Mouse (Mus musculus) heart, postnatal 36 days (tissue): ENCODE data around the gene Taar4. TPM values are rescaled to one million over a fixed set of nuclear protein-coding genes. Genes with fewer than 3 reads are reported as not detected.

Experiments
- DNase-seq, 2 experiments: peaks; one replicate each; pipeline ENCODE4 v3.0.0; 2021 to 2022
- intact Hi-C: fragments of 180-260 bp; cut with DNase I; formaldehyde crosslinking; loops from one replicate; pipeline ENCODE4 v1.15.1; 2025
- total RNA-seq, 2 experiments: library from RNA; stranded (reverse); gene quantifications; 2 replicates each; pipeline ENCODE4 v1.2.3; 2021

Taar4 gene
- total RNA-seq, result not detected

GRCm38 (mm10) chr10:23960444-23960915 is at the start of gene Taar4:
Taar4 (plus strand) TSS chr10:23960494.
- DNase-seq, result no peak
- intact Hi-C loops, result no loop called here

- intact Hi-C loops, result no loop called here
- DNase-seq, result no peak
These were observed 40.2 kb upstream of the Taar4 start, which contains the start of gene Taar1 for GRCm38 (mm10) chr10:23920056-23920455. Taar1 (plus strand) TSS chr10:23920356.

- intact Hi-C loops, result no loop called here
- DNase-seq, result no peak
These were observed 37.8 kb upstream of the Taar4 start for GRCm38 (mm10) chr10:23922468-23922867.

- no peak for DNase-seq
These were observed 36.4 kb upstream of the Taar4 start for GRCm38 (mm10) chr10:23923941-23924340.

GRCm38 (mm10) chr10:23937613-23938012 is 22.7 kb upstream of the Taar4 start:
- DNase-seq, result no peak

More at GRCm38 (mm10) chr10:23923941-23924340, 36.4 kb upstream of the Taar4 start:
- intact Hi-C loops, result no loop called here

GRCm38 (mm10) chr10:23938312-23938711 is 22.0 kb upstream of the Taar4 start, which contains the start of gene Taar2:
Taar2 (plus strand) TSS chr10:23938572.
- no peak for DNase-seq
- intact Hi-C loops, result no loop called here

More at GRCm38 (mm10) chr10:23937613-23938012, 22.7 kb upstream of the Taar4 start:
- intact Hi-C loops, result no loop called here

GRCm38 (mm10) chr10:23942465-23942864 is 17.8 kb upstream of the Taar4 start:
- intact Hi-C loops, result no loop called here
- no peak for DNase-seq

GRCm38 (mm10) chr10:23948026-23948425 is 12.3 kb upstream of the Taar4 start:
- intact Hi-C loops, result no loop called here
- no peak for DNase-seq

GRCm38 (mm10) chr10:23949508-23950005 is 10.7 kb upstream of the Taar4 start, which contains the start of gene Taar3:
Taar3 (plus strand) TSS chr10:23949558.
- intact Hi-C loops, result no loop called here
- DNase-seq, result no peak

- no peak for DNase-seq
- intact Hi-C loops, result no loop called here
These were observed 8.6 kb upstream of the Taar4 start for GRCm38 (mm10) chr10:23951714-23952113.

- DNase-seq, result no peak
- intact Hi-C loops, result no loop called here
These were observed 1.2 kb upstream of the Taar4 start for GRCm38 (mm10) chr10:23959071-23959470.

- DNase-seq, result no peak
- intact Hi-C loops, result no loop called here
These were observed 3.1 kb downstream of the Taar4 start for GRCm38 (mm10) chr10:23963444-23963843.

- intact Hi-C loops, result no loop called here
These were observed 4.8 kb downstream of the Taar4 start for GRCm38 (mm10) chr10:23964921-23965610.

GRCm38 (mm10) chr10:23970656-23971165 is 10.4 kb downstream of the Taar4 start, which contains the start of gene Taar5:
Taar5 (plus strand) TSS chr10:23970706.
- DNase-seq, result no peak
- intact Hi-C loops, result no loop called here

More at GRCm38 (mm10) chr10:23964921-23965610, 4.8 kb downstream of the Taar4 start:
- no peak for DNase-seq

GRCm38 (mm10) chr10:23971256-23971655 is 11.0 kb downstream of the Taar4 start:
- intact Hi-C loops, result no loop called here
- DNase-seq, result no peak

GRCm38 (mm10) chr10:23977958-23978357 is 17.7 kb downstream of the Taar4 start:
- no peak for DNase-seq
- intact Hi-C loops, result loop anchor here (5.0 kb wide), 1 partner anchor 324 kb away; no protein-coding TSS in a partner anchor

- peak; percentile 59 to 65 for DNase-seq
- intact Hi-C loops, result loop anchor here (1.0 to 5.0 kb wide), 4 partner anchors 101 to 323 kb away; no protein-coding TSS in a partner anchor
These were observed 18.8 kb downstream of the Taar4 start for GRCm38 (mm10) chr10:23978901-23979705.

- intact Hi-C loops, result no loop called here
- no peak for DNase-seq
These were observed 25.3 kb downstream of the Taar4 start, which contains the start of gene Taar6 for GRCm38 (mm10) chr10:23985546-23985945. Taar6 (minus strand) TSS chr10:23985646.

- intact Hi-C loops, result no loop called here
- no peak for DNase-seq
These were observed 26.1 kb downstream of the Taar4 start for GRCm38 (mm10) chr10:23986419-23986818.

- intact Hi-C loops, result no loop called here
- no peak for DNase-seq
These were observed 33.1 kb downstream of the Taar4 start, which contains the start of gene Taar7a for GRCm38 (mm10) chr10:23993381-23993780. Taar7a (minus strand) TSS chr10:23993481.

- DNase-seq, result no peak
- intact Hi-C loops, result no loop called here
These were observed 39.3 kb downstream of the Taar4 start, which contains the start of gene Taar7b for GRCm38 (mm10) chr10:23999639-24000038. Taar7b (plus strand) TSS chr10:23999939.
